Mouse (Mus musculus) brain, embryonic 14.5 days (tissue): Measurements from ENCODE around the gene Tmem14c.

ENCODE experiments used
- CTCF ChIP-seq: fragments of 200-500 bp; IDR thresholded peaks from 2 replicates; pipeline ENCODE4 v1.5.1; 2012; ENCODE audit warnings: inconsistent platforms, mild to moderate bottlenecking, moderate library complexity, borderline replicate concordance; ENCODE audit not compliant: insufficient read depth, insufficient read length; ENCODE audit errors: extremely low read depth
- POLR2A ChIP-seq: fragments of 200-500 bp; IDR thresholded peaks from 2 replicates; pipeline ENCODE4 v1.6.1; 2012; ENCODE audit warnings: mild to moderate bottlenecking, inconsistent platforms, borderline replicate concordance; ENCODE audit not compliant: poor library complexity, insufficient read depth, insufficient read length, severe bottlenecking; ENCODE audit errors: extremely low read depth

- TF ChIP-seq POLR2A: no peak
- TF ChIP-seq CTCF: no peak
Measured at GRCm38 (mm10) chr13:41018236-41018635, 2.1 kb downstream of the Tmem14c start.
